Mouse (Mus musculus): Measurements from ENCODE around the gene Kcnmb2.

The Kcnmb2 gene

DNA sequence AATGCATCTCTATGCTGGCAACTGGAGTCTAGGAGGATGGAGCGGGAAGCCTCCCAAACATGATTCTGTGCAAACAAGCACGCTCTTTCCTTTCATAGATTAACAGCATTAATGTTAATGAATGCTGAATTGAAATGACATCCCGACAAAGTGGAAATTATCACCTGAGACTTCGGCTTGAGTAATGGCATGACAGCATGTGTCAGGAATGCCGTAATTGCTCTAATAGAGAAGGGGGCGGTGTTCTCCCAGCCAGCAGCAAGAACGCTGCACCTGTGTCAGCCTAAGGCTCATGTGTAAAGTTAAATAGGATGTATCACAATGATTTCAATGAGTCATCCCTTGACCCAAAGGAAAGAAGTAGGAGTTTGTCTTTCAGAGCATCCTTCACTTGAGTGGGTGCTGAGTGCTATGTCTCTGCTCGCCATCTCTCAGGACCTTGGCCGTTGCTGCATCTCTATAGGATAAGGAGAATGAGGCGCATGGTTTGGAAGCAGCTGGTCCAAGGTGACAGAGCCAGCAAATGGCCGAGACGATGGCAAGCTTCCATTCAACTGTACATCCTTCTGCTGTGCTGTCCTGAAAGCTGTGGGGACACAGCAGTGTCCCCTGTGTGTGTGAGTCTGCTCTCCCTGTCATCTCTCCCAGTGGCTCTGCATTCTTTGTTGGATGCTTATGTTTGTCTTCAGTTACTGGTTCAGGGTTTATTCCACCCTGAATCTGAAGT, 110.1 kb downstream of the Kcnmb2 start:
- no peak for DNase-seq (ENCODE audit: extremely low read depth, low read depth, low spot score)

DNA sequence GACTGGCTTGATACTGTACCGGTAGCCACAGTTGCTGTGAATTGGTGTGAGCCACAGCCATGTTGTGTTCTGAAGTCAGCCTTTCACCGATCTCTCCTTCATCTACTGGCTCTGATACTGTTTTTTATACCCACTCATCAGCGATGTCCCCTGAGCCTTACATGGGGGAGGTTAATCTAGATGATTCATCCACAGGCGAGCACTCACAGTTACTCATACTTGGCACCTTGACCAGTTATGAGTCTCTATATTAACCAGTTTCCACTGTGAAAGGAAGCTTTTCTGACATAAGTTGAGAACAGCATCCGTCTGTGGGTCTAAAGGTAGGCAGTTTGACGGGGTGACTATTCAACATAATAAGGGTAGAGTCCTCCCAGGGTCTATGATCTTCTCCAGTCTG, 118.7 kb downstream of the Kcnmb2 start:
- no peak for DNase-seq (ENCODE audit: extremely low read depth, low read depth, low spot score)

DNA sequence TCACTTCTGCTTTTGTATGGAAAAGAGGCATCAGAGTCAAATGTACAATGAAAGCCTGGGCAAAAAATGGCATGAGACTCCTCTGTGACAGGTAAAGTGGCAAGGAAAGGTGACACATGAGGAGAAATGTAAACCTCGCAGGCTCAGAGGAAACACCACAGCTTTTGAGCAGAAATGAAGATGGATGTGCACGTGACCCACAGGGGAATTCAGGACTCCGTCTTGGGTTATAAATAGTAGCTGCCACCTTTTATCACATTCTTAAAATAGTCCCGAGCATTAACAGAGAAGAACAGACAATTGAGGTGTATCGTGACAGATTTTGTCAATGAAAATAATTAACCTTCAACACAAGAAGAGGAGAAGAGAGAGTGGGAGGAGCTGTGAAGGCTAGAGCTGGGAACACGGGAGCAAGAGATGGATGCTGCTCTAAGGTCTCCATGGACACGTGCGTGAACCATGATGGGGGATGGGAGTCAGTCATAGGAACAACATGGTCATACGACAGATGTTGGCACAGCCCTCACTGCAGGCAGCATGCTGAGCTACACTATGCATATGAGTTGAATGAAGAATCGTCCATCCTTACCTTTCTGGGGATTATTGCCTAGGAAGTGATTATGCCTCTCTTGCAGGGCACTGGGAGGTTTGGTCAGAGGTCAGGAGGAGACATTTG, 127.2 kb downstream of the Kcnmb2 start:
- DNase-seq (ENCODE audit: extremely low read depth, low read depth, low spot score), result no peak

DNA sequence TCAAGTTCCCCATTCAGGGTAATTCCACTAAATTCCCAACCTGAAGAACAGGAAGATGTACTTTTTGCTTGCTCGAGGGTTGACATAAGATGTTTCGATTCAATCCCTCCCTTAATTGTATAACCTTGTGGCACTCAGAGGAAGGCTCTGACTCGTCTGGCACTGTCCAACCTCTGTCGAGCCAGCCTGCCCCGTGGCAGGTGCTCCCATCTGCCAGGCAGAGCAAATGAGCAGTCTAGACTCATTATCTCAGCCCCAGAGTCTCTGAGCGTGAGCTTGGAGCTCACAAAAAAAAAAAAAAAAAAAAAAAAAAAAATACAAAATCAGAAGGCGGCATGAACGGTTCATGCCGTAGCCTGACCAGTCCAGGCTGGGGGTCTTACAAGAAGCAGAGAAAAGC, 130.1 kb downstream of the Kcnmb2 start:
- DNase-seq (ENCODE audit: extremely low read depth, low read depth, low spot score), result no peak

DNA sequence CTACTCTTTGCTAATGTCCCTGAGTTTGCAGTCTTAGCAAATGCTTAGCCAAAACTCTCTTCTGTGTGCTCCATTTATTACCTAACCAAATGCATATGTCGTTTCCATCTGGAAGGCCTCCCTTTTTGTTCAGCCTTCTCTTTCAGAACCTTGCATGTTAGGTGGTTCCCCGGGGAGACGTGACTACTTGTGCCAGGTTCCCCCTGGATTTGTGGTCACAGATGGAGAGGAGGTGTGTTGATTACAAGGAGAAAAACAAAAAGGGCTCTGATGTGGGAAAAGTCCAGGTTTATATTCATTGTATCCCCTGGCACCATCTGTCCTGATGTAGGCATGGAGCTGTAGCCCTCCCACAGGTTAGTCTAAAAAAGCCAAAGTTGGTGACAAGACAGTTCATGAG, 141.5 kb downstream of the Kcnmb2 start:
- no peak for DNase-seq (ENCODE audit: extremely low read depth, low read depth, low spot score)

DNA sequence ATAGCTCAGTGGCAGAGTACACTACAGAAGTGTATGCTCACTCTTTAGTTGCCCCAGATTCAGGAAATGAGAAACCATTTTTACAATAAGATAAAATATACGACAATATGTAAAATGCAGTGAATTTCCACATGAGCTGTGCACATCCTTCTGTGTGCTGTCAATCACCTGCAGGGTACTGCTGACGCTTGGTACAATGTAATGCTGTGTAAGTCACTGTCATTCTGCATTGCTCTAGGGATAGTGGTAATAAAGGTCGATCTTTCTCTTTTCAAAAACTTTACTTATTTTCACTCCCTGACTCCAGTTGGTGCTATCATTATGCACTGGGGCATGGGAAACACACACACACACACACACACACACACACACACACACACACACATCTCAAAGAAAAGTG, 146.5 kb downstream of the Kcnmb2 start:
- DNase-seq (ENCODE audit: extremely low read depth, low read depth, low spot score), result no peak

DNA sequence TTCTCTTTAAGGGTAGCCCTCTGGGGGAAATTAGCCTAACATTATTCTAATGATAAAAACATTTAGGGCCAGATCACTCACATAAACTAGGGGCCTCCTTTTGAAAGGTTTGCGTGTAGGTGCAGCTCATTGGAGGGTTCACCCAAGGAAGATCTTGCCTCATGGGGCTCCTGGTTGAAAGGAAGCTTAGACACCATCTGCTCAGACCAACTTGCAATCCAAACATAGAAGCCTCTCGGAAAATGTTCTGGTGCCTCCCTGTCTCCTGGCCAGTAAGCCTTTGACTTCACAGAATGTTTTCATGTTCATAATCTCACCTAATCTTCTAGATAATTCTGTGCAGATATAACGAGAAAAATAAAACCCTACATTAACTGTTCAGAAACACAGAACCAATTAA, 150.3 kb downstream of the Kcnmb2 start:
- no peak for DNase-seq (ENCODE audit: extremely low read depth, low read depth, low spot score)

DNA sequence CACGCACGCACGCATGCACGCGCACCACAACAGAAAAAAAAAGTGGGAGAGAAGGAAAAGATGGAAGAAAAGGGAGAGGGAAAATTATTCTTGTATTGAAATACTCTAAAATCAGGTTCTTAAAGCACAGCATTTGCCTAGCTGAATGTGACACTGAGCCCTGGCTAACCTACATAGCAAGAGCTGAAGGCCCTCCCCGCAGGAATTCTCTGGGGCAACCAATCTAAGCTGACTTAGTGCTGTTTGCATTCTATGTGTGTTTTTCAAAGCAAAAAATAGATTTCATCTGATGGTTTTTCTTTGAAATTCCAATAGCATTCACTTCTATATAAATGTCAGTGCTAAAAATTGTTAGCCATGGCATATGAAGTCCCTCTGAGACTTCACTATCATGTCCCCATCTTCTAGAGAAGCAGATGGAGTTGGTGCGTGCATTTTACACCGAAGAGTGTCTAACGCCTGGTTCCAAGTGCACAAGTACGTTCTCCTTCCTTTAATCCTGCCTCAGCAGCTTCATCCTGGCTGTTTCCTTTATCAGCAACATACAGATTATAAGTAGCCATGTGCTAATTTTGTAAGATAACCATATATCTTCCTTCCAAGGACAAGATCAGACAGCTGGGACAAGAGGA, 151.4 kb downstream of the Kcnmb2 start:
- DNase-seq (ENCODE audit: extremely low read depth, low read depth, low spot score), result no peak

DNA sequence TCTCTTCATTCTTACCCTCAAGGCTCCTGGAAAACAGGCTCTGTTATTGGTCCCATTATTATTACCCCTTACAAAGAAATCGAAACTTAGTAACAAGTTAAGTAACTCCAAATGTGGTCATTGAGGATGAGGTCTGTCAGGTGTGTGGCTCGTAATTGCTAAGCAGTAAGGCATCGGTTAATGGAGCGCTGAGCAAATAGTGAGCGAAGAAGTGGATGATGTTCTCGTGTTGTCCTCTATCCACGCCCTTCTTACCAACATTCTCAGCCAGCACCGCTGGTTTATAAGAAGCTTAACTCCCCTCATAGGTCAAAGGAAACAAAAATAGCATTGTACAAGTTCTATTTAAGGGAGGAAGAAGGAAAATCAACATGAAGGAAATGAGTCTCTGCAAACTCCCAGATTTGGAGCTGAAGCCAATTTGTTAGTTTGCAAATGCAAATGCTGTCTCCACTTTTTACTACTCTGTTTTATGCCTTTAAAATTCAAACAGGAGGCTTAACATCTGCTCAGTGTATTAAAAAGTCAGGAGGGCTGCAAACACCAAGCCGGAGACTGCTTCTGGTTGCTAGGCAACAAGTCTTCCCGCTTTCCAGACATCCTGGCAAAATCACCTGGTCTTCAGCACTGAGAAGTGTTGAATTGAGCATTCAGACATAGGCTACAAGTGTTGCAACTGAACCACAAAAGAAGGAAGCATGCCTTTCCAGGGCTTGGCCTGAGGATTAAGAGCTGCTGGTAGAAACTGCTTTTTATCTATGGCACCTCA, 157.8 kb downstream of the Kcnmb2 start:
- no peak for DNase-seq (ENCODE audit: extremely low read depth, low read depth, low spot score)

DNA sequence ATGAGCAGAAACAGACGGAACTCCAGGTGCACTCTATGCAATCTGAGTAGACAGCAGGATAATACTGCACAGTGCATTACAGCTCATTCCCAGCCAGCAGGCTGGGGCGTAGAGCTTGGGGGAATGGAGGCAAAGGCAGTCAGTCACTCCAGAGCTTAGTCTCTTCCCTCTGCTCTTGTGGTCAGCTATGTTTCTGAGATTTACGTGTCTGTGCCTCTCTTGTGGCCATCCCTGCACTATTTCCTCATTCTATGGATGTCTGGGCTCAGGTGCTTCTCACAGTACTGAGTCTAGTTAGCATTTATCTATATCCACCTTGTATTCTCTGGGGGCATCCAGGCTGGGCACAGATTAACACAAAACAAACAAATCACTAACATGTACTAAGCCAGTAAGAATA, 160.4 kb downstream of the Kcnmb2 start:
- DNase-seq (ENCODE audit: extremely low read depth, low read depth, low spot score), result no peak

DNA sequence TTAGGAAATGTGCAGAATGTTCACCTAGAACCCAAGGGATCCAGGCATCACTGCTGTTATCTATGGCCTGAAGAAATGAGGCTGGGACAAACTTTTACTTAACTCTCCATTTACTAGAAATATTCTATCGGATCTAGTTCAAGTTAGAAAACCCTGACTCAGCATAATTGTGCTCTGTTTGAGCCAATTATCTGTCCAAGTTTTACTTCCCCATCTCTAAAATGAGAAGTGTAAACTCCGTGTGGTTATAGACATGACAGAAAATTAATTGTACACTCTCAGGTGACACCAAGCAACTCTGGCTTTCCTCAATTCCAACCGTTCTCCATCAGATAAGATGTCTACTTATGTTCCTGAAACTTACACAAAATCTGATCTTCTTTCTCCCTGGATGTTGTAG, 161.0 kb downstream of the Kcnmb2 start:
- DNase-seq (ENCODE audit: extremely low read depth, low read depth, low spot score), result no peak

DNA sequence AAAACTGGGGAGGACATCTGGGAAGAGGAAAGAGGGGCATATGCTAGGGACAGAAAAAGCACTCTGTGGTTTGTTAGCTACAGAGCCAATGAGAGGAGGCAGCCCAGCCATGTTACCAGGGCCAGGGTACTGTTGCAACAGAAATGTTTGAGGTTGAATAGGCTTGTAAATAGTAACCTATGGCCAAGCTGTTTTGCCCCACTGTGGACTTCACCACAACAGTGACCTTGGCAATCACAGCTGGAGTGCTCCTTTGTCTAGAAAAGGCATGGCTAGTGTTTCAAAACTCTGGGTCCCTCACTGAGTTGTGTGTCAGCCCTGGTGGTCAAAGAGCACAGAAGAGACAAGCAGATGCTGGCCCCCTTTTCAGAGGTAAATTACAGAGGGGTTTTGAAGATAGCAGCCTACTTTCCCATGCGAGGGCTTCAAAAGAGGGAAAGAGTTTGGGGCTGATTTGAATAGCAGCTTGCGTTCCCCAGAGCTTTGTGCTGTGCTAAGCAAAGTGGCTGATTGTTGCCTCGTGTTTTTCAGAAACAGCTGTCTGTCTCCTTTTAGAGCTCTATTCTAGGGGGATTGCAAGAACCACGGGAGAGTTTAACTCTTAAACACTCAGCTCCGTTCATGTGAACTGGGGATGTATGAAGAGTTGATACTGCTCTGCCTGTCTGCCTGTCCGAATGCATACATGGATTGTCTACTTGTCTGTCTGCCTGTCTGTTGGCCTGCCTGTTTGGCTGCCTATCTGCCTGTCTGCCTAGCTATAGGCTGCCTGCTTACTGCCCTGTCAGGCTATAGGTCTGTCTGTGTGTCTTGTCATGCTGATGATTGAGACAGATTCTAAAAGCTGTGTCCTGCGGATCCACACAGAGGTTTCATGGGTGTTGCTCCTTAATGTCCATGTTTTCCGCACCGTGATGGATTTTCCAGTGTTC, 165.0 kb downstream of the Kcnmb2 start:
- DNase-seq (ENCODE audit: extremely low read depth, low read depth, low spot score), result no peak

DNA sequence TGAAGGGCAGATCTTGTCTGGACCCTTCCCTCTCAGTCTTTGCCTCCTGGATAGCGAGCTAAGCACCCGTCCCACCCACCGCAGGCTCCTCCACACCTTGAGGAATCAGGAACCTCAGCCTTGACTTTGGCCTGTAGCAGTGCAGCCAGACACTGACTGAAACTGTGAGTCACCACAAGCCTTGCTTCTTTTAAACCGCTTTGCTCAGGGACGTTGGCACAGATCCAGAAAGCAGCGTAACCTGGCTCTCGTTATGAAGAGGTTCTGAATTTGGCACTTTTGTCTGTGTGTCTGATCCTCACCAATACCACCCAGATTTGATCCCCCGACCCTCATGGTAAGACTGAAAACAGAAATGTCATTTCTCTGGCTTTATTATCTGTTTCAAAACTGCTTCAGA, 171.6 kb downstream of the Kcnmb2 start:
- DNase-seq (ENCODE audit: extremely low read depth, low read depth, low spot score), result no peak

DNA sequence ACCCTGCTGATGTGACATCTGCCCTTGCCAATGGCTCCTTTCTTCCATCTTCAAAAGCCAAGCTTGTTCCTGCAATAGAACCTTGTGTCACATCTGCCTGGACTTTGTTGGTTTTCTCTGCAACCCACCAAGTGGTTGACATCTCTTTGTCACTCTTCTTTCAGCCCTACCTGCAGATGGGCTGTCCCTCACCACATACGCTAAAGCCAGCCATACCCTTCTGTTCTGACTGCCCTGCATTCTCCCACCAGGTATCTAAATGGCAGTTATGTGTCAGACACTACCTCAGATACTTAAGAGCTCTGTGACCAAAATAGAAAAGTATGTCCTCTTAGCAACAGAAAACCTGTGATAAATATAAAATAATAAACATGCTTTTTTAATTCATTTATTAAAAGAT, 186.5 kb downstream of the Kcnmb2 start:
- no peak for DNase-seq (ENCODE audit: extremely low read depth, low read depth, low spot score)

DNA sequence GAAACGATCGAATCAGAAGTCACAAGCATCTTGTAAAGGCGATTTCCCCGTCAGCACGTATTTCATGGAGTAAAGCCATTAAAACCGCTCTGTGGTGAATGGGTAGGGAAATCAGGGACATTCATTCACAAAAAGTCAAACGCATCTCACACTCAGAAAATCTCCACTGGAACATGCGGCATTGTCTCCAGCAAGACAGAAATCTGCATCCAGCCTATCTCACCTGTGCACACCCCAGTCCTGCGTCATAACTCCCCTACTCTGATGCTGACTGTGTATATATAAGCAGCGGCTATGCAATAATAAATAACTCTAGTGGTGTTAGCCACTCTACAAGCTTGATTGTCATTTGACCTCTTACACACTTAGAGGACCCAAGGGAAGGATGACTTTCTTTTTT, 199.1 kb downstream of the Kcnmb2 start:
- DNase-seq (ENCODE audit: extremely low read depth, low read depth, low spot score), result no peak

DNA sequence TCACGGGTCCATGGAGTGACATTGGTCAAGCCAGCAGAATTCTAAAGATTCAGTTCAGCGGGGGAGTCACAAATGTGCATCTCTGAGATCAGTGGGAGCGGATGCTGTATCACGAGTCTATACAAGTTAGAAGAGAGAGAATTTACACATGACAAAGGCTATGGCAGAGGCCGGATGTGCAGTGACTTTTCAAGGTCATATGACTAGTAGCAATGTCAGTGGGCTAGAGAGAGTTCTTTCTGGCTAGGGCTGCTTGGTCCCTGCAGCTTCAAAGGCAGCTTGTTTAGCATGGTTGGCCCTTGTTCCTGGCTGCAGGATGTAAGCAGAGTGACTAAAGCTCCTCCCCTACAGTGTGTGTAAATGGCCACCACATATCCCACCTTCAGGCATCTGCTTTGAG, 217.5 kb downstream of the Kcnmb2 start:
- DNase-seq (ENCODE audit: extremely low read depth, low read depth, low spot score), result no peak

DNA sequence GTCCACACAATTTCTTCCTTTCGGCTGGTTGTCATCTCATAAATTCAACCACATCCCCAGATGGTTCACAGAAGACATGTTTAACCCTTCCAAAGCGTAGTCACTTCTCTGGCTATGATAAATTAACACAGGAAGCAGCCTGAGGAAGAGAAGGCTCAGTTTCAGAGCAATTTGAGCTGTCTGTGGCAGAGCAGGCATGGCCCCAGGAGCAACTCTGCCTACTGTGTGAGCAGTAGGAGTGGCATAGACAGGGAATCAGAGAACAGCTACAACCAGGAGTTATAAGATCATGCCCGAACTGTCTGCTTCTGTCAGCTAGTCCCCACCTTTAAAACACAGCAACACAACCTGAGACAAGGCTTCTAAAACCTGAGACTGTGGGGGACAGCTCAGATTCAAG, 219.4 kb downstream of the Kcnmb2 start:
- no peak for DNase-seq (ENCODE audit: extremely low read depth, low read depth, low spot score)

DNA sequence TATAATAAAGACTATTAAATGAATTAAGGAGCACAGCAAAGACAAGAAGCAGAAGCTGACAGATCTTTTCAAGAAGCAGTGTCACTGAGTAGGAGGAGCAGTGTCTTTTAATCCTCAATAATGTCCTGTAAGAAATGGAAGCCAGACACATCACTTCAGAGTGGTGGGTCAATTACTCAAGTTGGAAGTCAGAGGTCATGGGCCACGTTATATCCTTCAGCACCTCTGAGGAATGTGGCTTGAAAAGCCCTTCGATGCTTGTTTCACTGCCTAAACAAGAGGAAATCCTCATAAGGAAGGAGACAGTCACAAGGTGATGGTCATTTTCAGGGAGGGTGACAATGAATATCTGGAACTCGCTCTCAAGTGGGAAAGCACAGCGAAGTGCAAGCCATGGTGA, 223.1 kb downstream of the Kcnmb2 start:
- no peak for DNase-seq (ENCODE audit: extremely low read depth, low read depth, low spot score)

DNA sequence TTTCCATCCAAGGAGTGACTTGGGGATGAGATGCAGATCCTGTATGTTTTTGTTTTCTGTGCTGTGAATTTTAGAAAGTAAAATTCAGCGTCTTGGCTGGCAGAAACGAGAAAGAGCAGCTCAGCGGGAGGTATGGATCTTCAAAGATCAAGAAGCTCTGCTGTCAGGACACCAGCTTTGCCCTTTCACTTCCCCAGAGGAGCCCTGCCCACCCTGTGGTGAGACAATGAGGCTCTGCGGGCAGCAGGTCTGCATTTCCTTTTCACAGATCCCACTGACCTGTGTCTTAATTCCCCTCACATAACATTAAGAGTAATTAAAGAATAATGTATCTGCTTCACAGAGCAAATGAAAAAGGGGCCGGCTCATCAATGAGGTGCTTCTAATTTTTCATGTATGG, 226.1 kb downstream of the Kcnmb2 start:
- no peak for DNase-seq (ENCODE audit: extremely low read depth, low read depth, low spot score)

DNA sequence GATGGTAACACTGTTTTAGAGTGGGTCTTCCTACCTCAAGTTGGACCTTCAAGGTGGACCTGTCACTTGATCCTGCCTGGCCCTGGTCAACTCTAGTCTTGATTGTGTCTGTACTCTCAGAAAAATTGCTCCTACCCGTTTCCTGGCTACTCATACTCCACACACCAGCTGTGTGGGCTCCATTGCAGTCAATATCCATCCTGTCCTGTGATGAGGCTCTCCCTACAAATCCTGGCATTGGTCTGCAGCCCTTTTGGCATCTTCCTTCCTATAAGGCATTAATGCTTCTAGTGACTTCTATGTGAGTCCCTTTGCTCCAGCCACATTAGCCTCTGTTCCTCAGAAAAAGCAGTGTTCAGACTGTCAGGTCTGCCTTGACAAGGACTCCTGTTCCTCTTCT, 228.4 kb downstream of the Kcnmb2 start:
- no peak for DNase-seq (ENCODE audit: extremely low read depth, low read depth, low spot score)

Measured in fat pad, adult 2 months (tissue).